ENCODE assay signal across 26 mouse cellular contexts in the genomic region with DNA sequence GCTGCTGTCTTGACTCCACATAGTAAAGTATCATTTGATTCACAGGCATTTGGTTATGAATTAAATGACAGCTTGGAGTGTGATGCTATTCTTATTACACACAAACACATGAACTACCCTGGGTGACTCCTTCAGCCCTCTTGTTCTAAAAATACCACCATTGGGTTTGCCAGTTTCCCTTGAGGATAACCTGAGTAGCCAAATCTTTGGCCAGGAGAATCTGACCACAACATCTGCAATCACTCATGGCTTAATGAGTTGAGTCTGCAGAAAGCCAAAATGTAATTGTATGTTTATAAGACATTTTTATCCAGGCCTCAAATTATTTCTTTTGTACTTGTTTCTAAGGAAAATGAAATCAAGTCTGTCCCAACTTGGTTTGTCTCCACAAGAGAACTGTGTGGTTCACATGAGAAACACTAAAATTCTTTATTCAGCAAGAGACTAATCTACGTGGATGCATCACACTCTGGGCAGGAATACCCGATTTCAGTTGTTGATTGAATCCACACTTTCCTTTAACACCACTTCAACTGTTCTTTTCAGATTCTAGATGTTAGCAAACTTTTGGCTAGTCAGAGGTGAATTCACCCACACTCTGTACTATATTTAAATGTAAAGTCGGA.
DNase-seq lines count a peak whose midpoint lies in the region; ATAC-seq and TF ChIP-seq lines count a peak whose summit lies in the region.
"Had no signal": no experiment of that assay in that cellular context is flagged by ENCODE, and none has a peak within 500 bp of the region (broad histone marks: within the 10 kb centered on the region; RNA-seq: fewer than 3 reads in every experiment).

No protein-coding gene starts in this region.

- TF ChIP-seq EP300 in heart, postnatal 0 days (IDR thresholded peaks at IDR 0.05; ENCODE audit: low read depth): no peak

- H3K4me3 ChIP-seq in heart, postnatal 0 days (ENCODE audit: low read depth, low read length): no peak overlapping the region
- H3K4me3 ChIP-seq: forebrain, embryonic 10.5 days; heart, embryonic 15.5 days; left cerebral cortex, adult 2 months; liver, embryonic 13.5 days; midbrain, embryonic 12.5 days; neural tube, embryonic 13.5 days had no signal

- H3K27ac ChIP-seq in heart, postnatal 0 days (ENCODE audit: low read depth): no peak overlapping the region
- H3K27ac ChIP-seq: forebrain, embryonic 10.5 days; heart, embryonic 15.5 days; hindbrain, embryonic 14.5 days; left cerebral cortex, adult 2 months; liver, embryonic 13.5 days; midbrain, embryonic 12.5 days; neural tube, embryonic 13.5 days had no signal

- no peaks in the 10 kb centered on the region for H3K9me3 ChIP-seq in heart, postnatal 0 days (replicated peaks; ENCODE audit: control insufficient read depth, low read length)
- H3K9me3 ChIP-seq: forebrain, embryonic 10.5 days; G1E; heart, embryonic 15.5 days; liver, embryonic 13.5 days; midbrain, embryonic 12.5 days; neural tube, embryonic 13.5 days had no signal

- no peak overlapping the region for H3K4me2 ChIP-seq in heart, postnatal 0 days (ENCODE audit: low read depth, low read length)
- H3K4me2 ChIP-seq: heart, embryonic 15.5 days; hindbrain, embryonic 14.5 days; liver, embryonic 13.5 days; midbrain, embryonic 12.5 days; neural tube, embryonic 13.5 days had no signal

- no peak overlapping the region for H3K9ac ChIP-seq in heart, postnatal 0 days (replicated peaks; ENCODE audit: low read depth, low read length)
- H3K9ac ChIP-seq: forebrain, postnatal 0 days; heart, embryonic 15.5 days; hindbrain, embryonic 14.5 days; liver, embryonic 13.5 days; midbrain, embryonic 12.5 days; neural tube, embryonic 13.5 days had no signal

- no peak for DNase-seq in frontal cortex, postnatal 10 days (ENCODE audit: low spot score in 2 of 2)
- peak; percentile 54 for DNase-seq in heart, postnatal 0 days (ENCODE audit: low spot score)
- no peak for DNase-seq in heart, postnatal 25 days (ENCODE audit: low spot score)
- DNase-seq in NIH3T3 (ENCODE audit: low read depth): peak; percentile 77
- DNase-seq in forelimb bud, embryonic 11.5 days (ENCODE audit: low read depth, low spot score): peak; percentile 35
- no peak for DNase-seq in urinary bladder, adult 2 months (ENCODE audit: low spot score)
- no peak for DNase-seq in urinary bladder, adult 18-20 months (ENCODE audit: low spot score in 2 of 2)
- DNase-seq: cerebellum, adult 2 months; cerebellum, postnatal 36 days; forebrain, postnatal 0 days; gastrocnemius, postnatal 36 days; kidney, adult 8-10 months; kidney, postnatal 36 days; layer of hippocampus, adult 9-11 months; left cerebral cortex, postnatal 4 days; liver, embryonic 13.5 days; thymus, postnatal 4 days had no signal

- no peaks in the 10 kb centered on the region; the same call in 1 of the 2 replicates for H3K4me1 ChIP-seq in heart, postnatal 0 days (ENCODE audit: control insufficient read depth, insufficient read depth)
- H3K4me1 ChIP-seq: forebrain, embryonic 10.5 days; heart, embryonic 15.5 days; liver, embryonic 13.5 days; midbrain, embryonic 12.5 days; neural tube, embryonic 13.5 days had no signal

- H3K36me3 ChIP-seq in heart, postnatal 0 days (replicated peaks; ENCODE audit: control insufficient read depth, insufficient read depth, low read length): no peaks in the 10 kb centered on the region
- H3K36me3 ChIP-seq: forebrain, embryonic 10.5 days; G1E; heart, embryonic 15.5 days; liver, embryonic 13.5 days; midbrain, embryonic 12.5 days; neural tube, embryonic 13.5 days had no signal

- TF ChIP-seq CTCF in heart, postnatal 0 days (IDR thresholded peaks at IDR 0.05; ENCODE audit: low read depth): no peak

- intact Hi-C loops in heart, postnatal 25 days (cut with DNase I): no loop called here

- WGBS in heart, postnatal 0 days: 71% methylated on average over 3 of the region's 3 CpGs

- ATAC-seq in frontal cortex, adult (ENCODE audit: low TSS enrichment): peak; percentile 47; the same call in 1 of the 2 replicates
- peak; percentile 63 for ATAC-seq in heart, postnatal 0 days (ENCODE audit: insufficient read depth, low read depth)
- ATAC-seq: forebrain, postnatal 0 days; lung, postnatal 0 days had no signal

- no peaks in the 10 kb centered on the region for H3K27me3 ChIP-seq in heart, postnatal 0 days (ENCODE audit: control insufficient read depth, insufficient read depth, low read length)
- H3K27me3 ChIP-seq: heart, embryonic 15.5 days; liver, embryonic 13.5 days; midbrain, embryonic 12.5 days; neural tube, embryonic 13.5 days had no signal

Comparison
In these comparisons a context has a peak if more than half of its experiments do, and no peak if none do; other contexts are left out.
1. DNase-seq: peak in heart, postnatal 0 days (single experiment), NIH3T3 (single experiment) and forelimb bud, embryonic 11.5 days (single experiment); none in frontal cortex, postnatal 10 days (0 of 2), heart, postnatal 25 days (single experiment), urinary bladder, adult 2 months (single experiment) and urinary bladder, adult 18-20 months (0 of 2).